Mouse (Mus musculus): Measurements from ENCODE around the gene Grid1.

- no peak for TF ChIP-seq EP300 (IDR thresholded peaks at IDR 0.05)
- no peak for TF ChIP-seq CTCF (IDR thresholded peaks at IDR 0.05)
These were observed 143.8 kb downstream of the Grid1 start for GRCm38 (mm10) chr14:34963616-34964168.

All from lung, postnatal 0 days (tissue).